Mouse (Mus musculus) bone marrow, adult 2 months (tissue): ENCODE data around the gene Gm49342. TPM values are rescaled to one million over a fixed set of nuclear protein-coding genes. Genes with fewer than 3 reads are reported as not detected.

Experiments
- H3K27ac ChIP-seq: fragments of 200-500 bp; 2 replicates; pipeline ENCODE4 v1.5.1; 2012; ENCODE audit warnings: low read depth, mild to moderate bottlenecking, control low read depth, inconsistent platforms, low read length; ENCODE audit not compliant: control insufficient read depth, poor library complexity, insufficient read depth
- H3K4me1 ChIP-seq: fragments of 200-500 bp; 2 replicates; pipeline ENCODE4 v1.6.1; 2011; ENCODE audit warnings: low read length; ENCODE audit not compliant: control insufficient read depth, insufficient read depth
- H3K4me3 ChIP-seq: fragments of 200-500 bp; replicated peaks from 2 replicates; pipeline ENCODE3; 2011; ENCODE audit warnings: mild to moderate bottlenecking, low read depth, low read length, control low read depth; ENCODE audit not compliant: control insufficient read depth
- CTCF ChIP-seq: fragments of 200-500 bp; IDR thresholded peaks from 2 replicates; pipeline ENCODE4 v1.5.1; 2011; ENCODE audit warnings: low read length, control low read depth; ENCODE audit not compliant: control insufficient read depth, insufficient read depth
- POLR2A ChIP-seq: fragments of 200-500 bp; IDR thresholded peaks from 2 replicates; pipeline ENCODE4 v1.6.1; 2011; ENCODE audit warnings: low read depth, mild to moderate bottlenecking, control low read depth, low read length, borderline replicate concordance; ENCODE audit not compliant: control insufficient read depth
- WGBS: fragments of 180-500 bp; shearing (Covaris S2); methylation state at CpG from one replicate; pipeline ENCODE4 v1.1.7; 2018; 5-methylcytosine and 5-hydroxymethylcytosine counted together
- polyA plus RNA-seq: library from polyadenylated mRNA; stranded (reverse); fragments of >200 nt; gene quantifications from 2 replicates; pipeline ENCODE4 v1.2.4, GENCODE M21; 2011; ENCODE audit warnings: low replicate concordance; ENCODE audit not compliant: missing spikeins, insufficient read depth, insufficient read length

Gene Gm49342
- polyA plus RNA-seq, 1 experiment: not detected

DNA sequence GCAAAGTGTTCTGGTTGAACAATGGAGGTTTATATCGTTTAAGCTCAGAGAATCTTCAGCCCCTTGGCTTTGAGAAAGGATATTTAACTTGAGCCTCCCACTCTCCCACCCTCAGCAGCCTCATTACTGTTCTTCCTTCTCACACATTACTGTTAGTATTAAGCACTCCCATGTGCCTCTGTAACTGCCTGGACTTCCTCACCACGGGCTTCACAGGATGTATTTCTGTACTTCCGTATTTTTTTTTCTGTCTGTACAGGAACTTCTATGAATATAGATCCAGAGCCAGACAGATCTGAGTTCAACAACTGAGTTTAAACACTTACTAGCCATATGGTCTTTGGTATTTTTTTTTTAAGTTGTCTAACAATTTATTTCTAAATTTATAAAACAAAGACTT, 52.8 kb downstream of the Gm49342 start:
- Histone ChIP-seq H3K4me1 (peaks cover 6% of the 10 kb centered on the region; the same call in 1 of the 2 replicates), H3K4me3 (no peak overlapping the region), H3K27ac (no peak overlapping the region)
- TF ChIP-seq CTCF (no peak), POLR2A (no peak)
- WGBS: 2% methylated on average over 3 of the region's 3 CpGs

DNA sequence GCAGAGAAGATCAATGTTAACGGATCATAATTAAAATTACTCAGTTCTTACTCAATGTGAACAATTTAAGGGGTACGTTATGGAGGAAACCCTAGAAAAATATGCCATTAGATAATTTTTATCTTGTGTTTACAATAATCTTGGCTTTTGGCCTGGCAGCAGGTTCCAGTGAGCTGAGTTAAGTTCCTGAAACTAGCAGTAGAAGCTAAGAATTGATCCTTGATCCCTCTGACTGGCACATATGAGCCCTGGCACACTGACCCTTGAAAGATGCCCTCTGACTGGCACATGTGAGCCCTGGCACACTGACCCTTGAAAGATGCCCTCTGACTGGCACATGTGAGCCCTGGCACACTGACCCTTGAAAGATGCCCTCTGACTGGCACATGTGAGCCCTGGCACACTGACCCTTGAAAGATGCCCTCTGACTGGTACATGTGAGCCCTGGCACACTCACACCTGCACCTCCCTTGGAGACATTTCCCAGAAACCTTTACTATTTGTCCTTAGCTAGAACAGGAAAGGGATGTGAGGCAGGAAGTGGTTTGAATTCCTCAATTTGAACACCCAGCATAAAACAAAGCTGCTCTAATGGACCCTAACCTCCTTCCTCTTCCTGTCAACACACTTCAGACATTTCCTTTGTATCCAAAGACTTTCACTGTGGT, 53.8 kb downstream of the Gm49342 start:
- 27% methylated on average over 2 of the region's 2 CpGs for WGBS
- no peak overlapping the region; the same call in 1 of the 2 replicates for H3K27ac ChIP-seq
- no peak for TF ChIP-seq POLR2A

DNA sequence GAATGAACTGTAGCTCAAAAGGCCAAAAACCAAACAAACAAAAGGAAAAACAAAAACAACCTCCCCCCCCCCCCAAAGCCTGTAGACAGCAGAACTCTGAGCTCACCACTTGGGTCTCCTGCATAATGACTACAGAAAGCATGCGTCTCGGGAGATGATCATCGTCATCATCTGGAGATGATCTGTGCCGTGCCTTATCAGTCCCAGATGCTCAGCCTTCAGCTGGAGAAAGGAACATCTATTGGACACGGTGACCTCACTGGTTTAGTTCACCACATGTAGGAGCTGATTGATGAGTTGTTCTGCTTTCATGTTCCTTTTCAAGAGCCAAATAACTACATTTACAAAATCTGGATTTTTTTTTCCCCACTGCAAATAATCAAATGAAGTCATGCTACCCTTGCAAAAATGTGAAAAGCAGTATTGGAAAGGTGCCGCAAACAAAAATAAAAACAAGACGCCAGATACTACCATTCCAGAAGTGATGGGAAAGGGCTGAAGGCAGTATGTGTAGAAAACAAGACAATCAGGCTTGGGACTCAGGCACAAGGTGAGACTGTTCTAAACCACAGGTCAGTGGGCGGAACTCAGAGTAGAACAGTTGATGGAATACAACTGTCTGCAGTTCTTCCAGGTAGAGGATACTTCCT, 63.0 kb downstream of the Gm49342 start, which contains the start of gene Rnase10:
Gene Rnase10, plus strand, starts transcription at position 600 of the 650 bp plus-strand sequence.
- TF ChIP-seq CTCF (no peak), POLR2A (no peak)
- peak within 1 kb of the TSS; percentile 46 for H3K27ac ChIP-seq
- 70% methylated on average over 8 of the region's 8 CpGs for WGBS
- no peak within 1 kb of the TSS for H3K4me3 ChIP-seq
- peaks cover 3% of the 10 kb centered on the region for H3K4me1 ChIP-seq

More for the DNA sequence above, 53.8 kb downstream of the Gm49342 start:
- Histone ChIP-seq H3K4me1 (peaks cover 6% of the 10 kb centered on the region; the same call in 1 of the 2 replicates), H3K4me3 (no peak overlapping the region)

DNA sequence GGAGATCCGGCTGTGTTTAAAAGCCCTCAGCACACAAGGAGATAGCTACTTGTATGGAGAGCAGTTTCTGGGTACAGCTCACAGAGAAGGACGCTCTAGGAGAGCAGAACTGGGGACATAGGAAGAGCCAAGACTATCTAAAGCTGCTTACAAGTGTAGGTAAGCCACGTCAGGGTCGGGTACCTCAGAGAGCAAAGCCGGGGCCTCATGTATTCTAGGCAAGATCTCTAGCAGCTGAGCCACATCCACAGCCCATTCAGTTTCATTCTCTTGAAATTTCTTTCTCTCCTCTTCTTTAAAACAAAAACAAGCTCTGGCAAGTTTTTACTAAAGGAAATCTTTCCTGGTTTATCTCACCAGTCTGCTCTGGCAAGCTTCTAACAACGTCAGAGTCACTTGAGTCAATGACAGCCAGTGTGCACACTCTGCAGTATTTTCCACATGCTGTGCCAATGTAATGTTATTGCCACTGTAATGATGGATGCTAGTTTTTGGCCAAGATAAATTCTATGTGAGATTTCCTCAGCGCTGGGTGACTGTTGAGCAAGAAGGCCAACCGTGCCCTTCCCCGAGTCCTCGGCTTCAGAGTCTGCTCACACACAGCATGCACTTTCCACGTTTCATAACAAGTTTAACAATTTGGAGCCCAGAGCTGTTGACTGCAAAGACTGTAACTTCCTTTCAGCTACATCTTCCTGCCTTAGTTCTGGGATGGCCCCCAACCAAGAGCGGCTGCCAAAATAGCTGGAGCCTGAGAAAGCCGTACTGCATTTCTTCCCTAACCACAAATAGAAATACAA, 63.8 kb downstream of the Gm49342 start:
- Histone ChIP-seq H3K27ac (peak overlapping the region; percentile 46), H3K4me3 (no peak overlapping the region), H3K4me1 (peaks cover 3% of the 10 kb centered on the region)
- 24% methylated on average over 13 of the region's 13 CpGs for WGBS
- no peak for TF ChIP-seq POLR2A
- no peak for TF ChIP-seq CTCF

DNA sequence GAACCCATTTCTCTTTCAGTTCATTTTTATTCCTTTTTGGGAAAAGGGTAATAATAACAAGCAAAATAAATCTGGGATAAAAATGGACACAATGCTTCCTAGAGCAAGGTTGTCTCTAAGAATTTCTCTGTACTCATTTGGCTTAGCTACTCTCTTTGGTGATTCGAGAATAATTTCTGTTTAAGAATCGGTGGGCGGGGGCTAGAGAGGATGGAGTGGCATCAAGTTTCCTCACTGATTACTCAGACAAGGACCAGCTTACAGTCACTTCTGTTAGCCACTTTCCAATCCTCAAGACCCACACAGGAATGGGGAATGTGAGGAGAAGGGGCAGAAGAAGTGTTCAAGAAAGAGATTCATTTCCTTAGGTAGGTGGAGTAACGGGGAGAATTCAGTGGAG, 64.5 kb downstream of the Gm49342 start:
- no peak overlapping the region for H3K4me3 ChIP-seq
- TF ChIP-seq POLR2A (no peak), CTCF (no peak)
- peaks cover 3% of the 10 kb centered on the region for H3K4me1 ChIP-seq
- 0 out of 2 replicates have a peak overlapping the region, but pooled peaks have one; percentile 11 for H3K27ac ChIP-seq
- WGBS: 43% methylated on average over 4 of the region's 4 CpGs

DNA sequence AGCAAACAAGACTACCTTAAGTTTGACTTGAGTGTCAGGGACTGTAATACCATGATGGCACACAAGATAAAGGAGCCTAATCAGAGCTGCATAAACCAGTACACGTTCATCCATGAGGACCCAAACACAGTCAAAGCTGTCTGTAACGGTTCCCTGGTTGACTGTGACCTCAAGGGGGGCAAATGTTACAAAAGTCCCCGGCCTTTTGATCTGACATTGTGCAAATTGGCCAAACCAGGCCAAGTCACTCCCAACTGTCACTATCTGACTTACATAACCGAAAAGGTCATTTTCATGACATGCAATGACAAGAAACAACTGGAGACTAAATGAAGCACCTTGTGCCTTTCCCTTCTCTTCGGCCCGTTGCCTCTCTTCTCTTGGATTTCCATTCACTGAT, 65.3 kb downstream of the Gm49342 start:
- TF ChIP-seq CTCF (no peak), POLR2A (no peak)
- WGBS: 48% methylated on average over 6 of the region's 6 CpGs

More for the DNA sequence above, 65.3 kb downstream of the Gm49342 start:
- Histone ChIP-seq H3K4me3 (no peak overlapping the region), H3K27ac (no peak overlapping the region; the same call in 1 of the 2 replicates), H3K4me1 (peaks cover 3% of the 10 kb centered on the region)

Other genes with a start within 250 kb of the Gm49342 start
- not detected in 2 replicates for gene Olfr748, start 237.1 kb upstream of the Gm49342 start, polyA plus RNA-seq
- gene Olfr749, start 199.4 kb upstream of the Gm49342 start, polyA plus RNA-seq: not detected in 2 replicates
- 17.8 and 28.7 TPM in 2 replicates for gene Ttc5, start 159.0 kb upstream of the Gm49342 start, polyA plus RNA-seq
- not detected in 2 replicates for gene Ccnb1ip1, start 136.8 kb upstream of the Gm49342 start, polyA plus RNA-seq
- 24.4 and 40.2 TPM in 2 replicates for gene Parp2, start 136.7 kb upstream of the Gm49342 start, polyA plus RNA-seq
- gene Tep1, start 74.0 kb upstream of the Gm49342 start, polyA plus RNA-seq: 60.8 and 102 TPM in 2 replicates
- gene Klhl33, start 47.0 kb upstream of the Gm49342 start, polyA plus RNA-seq: 0.29 TPM in 1 of 2 replicates, not detected in the other
- 43.6 and 67.6 TPM in 2 replicates for gene Osgep, start 19.6 kb upstream of the Gm49342 start, polyA plus RNA-seq
- 18.1 and 41.6 TPM in 2 replicates for gene Apex1, start 19.5 kb upstream of the Gm49342 start, polyA plus RNA-seq
- 33.3 and 67.6 TPM in 2 replicates for gene Pip4p1, start 13.7 kb upstream of the Gm49342 start, polyA plus RNA-seq
- 112 and 145 TPM in 2 replicates for gene Pnp, start 13.4 kb upstream of the Gm49342 start, polyA plus RNA-seq
- gene Pnp2, start 11.5 kb downstream of the Gm49342 start, polyA plus RNA-seq: 70.8 and 109 TPM in 2 replicates
- not detected in 2 replicates for gene Rnase10, start 63.2 kb downstream of the Gm49342 start, polyA plus RNA-seq
- gene Rnase9, start 97.4 kb downstream of the Gm49342 start, polyA plus RNA-seq: not detected in 2 replicates
- not detected in 2 replicates for gene Rnase11, start 105.6 kb downstream of the Gm49342 start, polyA plus RNA-seq
- gene Rnase12, start 113.1 kb downstream of the Gm49342 start, polyA plus RNA-seq: 4.9 TPM in 1 of 2 replicates, not detected in the other
- not detected in 2 replicates for gene Olfr750, start 129.9 kb downstream of the Gm49342 start, polyA plus RNA-seq
- 3.1 and 8.7 TPM in 2 replicates for gene Rnase4, start 146.6 kb downstream of the Gm49342 start, polyA plus RNA-seq
- 4.4 and 7.2 TPM in 2 replicates for gene Ang, start 146.6 kb downstream of the Gm49342 start, polyA plus RNA-seq
- not detected in 2 replicates for gene Eddm3b, start 169.9 kb downstream of the Gm49342 start, polyA plus RNA-seq
- gene Rnase6, start 179.4 kb downstream of the Gm49342 start, polyA plus RNA-seq: 11.6 and 19.4 TPM in 2 replicates
- gene Rnase1, start 202.3 kb downstream of the Gm49342 start, polyA plus RNA-seq: not detected in 2 replicates
- gene Rnase2b, start 217.7 kb downstream of the Gm49342 start, polyA plus RNA-seq: not detected in 2 replicates